Comparison of ENCODE assay signal across 34 mouse cellular contexts in the genomic region with DNA sequence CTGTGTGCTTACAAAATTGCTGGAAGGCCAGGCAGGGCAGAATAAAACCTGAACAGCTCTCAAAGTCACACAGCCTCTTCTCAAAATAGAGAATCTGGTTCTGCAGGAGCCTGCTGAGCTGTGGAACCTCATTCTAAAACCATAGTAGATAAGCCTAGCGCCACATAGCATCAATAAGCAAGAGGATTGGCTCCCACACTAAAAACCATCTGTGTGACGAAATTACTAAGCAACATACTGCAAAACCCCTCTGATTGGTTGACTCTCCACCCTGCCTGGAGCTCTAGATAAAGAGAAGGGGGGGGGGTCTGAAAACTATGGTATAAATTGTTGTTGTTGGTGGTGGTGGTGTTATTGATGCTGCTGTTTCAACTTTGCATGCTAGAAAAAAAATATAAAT.
"Had no signal": no experiment of that assay in that cellular context is flagged by ENCODE, and none has a peak within 500 bp of the region (broad histone marks: within the 10 kb centered on the region; RNA-seq: fewer than 3 reads in every experiment).

No protein-coding gene starts in this region.

- H3K27ac ChIP-seq: heart, embryonic 13.5 days; heart, embryonic 15.5 days; hindbrain, embryonic 10.5 days; hindbrain, embryonic 12.5 days; hindbrain, embryonic 13.5 days; hindbrain, embryonic 14.5 days; hindbrain, embryonic 15.5 days; hindbrain, postnatal 0 days; intestine, embryonic 15.5 days; kidney, embryonic 15.5 days; kidney, postnatal 0 days; layer of hippocampus, adult 2 months; left cerebral cortex, adult 2 months had no signal

- ATAC-seq: hindbrain, embryonic 16.5 days; hindbrain, postnatal 0 days; inflammation-experienced regulatory T-cells, adult 6 months; intestine, embryonic 15.5 days; intestine, embryonic 16.5 days; intestine, postnatal 0 days had no signal

- DNase-seq: heart, postnatal 10 days; heart, postnatal 14 days; heart, postnatal 36 days; heart, postnatal 4 days; kidney, adult 11 months; kidney, adult 18-20 months; kidney, adult 2 months; kidney, adult 8-10 months; kidney, adult 9 months; kidney, postnatal 10 days; kidney, postnatal 14 days; kidney, postnatal 25 days; kidney, postnatal 36 days; kidney, postnatal 4 days; layer of hippocampus, adult 9-11 months; layer of hippocampus, postnatal 36 days had no signal

- H3K4me3 ChIP-seq: heart, embryonic 12.5 days; heart, embryonic 13.5 days; heart, embryonic 15.5 days; hindbrain, embryonic 10.5 days; hindbrain, embryonic 12.5 days; hindbrain, embryonic 13.5 days; hindbrain, embryonic 15.5 days; intestine, embryonic 15.5 days; kidney, embryonic 15.5 days; layer of hippocampus, adult 2 months; left cerebral cortex, adult 2 months had no signal

- H3K4me1 ChIP-seq: heart, embryonic 12.5 days; heart, embryonic 13.5 days; heart, embryonic 15.5 days; hindbrain, embryonic 10.5 days; hindbrain, embryonic 12.5 days; hindbrain, embryonic 13.5 days; hindbrain, embryonic 15.5 days; intestine, embryonic 15.5 days; kidney, embryonic 15.5 days had no signal

- H3K9me3 ChIP-seq: heart, embryonic 12.5 days; heart, embryonic 13.5 days; heart, embryonic 15.5 days; hindbrain, embryonic 10.5 days; hindbrain, embryonic 12.5 days; hindbrain, embryonic 13.5 days; hindbrain, embryonic 15.5 days; intestine, embryonic 15.5 days; kidney, embryonic 15.5 days had no signal

- H3K27me3 ChIP-seq: heart, embryonic 12.5 days; heart, embryonic 13.5 days; heart, embryonic 15.5 days; hindbrain, embryonic 12.5 days; hindbrain, embryonic 13.5 days; hindbrain, embryonic 15.5 days; intestine, embryonic 15.5 days; kidney, embryonic 15.5 days had no signal

- H3K4me2 ChIP-seq: heart, embryonic 12.5 days; heart, embryonic 13.5 days; heart, embryonic 15.5 days; hindbrain, embryonic 12.5 days; hindbrain, embryonic 13.5 days; hindbrain, embryonic 14.5 days; hindbrain, embryonic 15.5 days; intestine, embryonic 15.5 days; kidney, embryonic 15.5 days had no signal

- H3K36me3 ChIP-seq: heart, embryonic 12.5 days; heart, embryonic 13.5 days; heart, embryonic 15.5 days; hindbrain, embryonic 10.5 days; hindbrain, embryonic 12.5 days; hindbrain, embryonic 13.5 days; hindbrain, embryonic 15.5 days; intestine, embryonic 15.5 days; kidney, embryonic 15.5 days had no signal

- H3K9ac ChIP-seq: heart, embryonic 12.5 days; heart, embryonic 13.5 days; heart, embryonic 15.5 days; hindbrain, embryonic 12.5 days; hindbrain, embryonic 13.5 days; hindbrain, embryonic 14.5 days; hindbrain, embryonic 15.5 days; intestine, embryonic 15.5 days; kidney, embryonic 15.5 days had no signal
